Mouse (Mus musculus): ENCODE measurements around the gene Cetn2. TPM values are rescaled to one million over a fixed set of nuclear protein-coding genes. Genes with fewer than 3 reads are reported as not detected.

Cetn2 gene
- polyA plus RNA-seq (2012; rRNA removed) = 38.0 and 42.2 TPM in 2 replicates

GRCm38 (mm10) chrX:72917884-72918681, at the start of gene Cetn2, which contains the start of gene Nsdhl:
Cetn2 (minus strand) TSS chrX:72918411.
Nsdhl (plus strand) TSS chrX:72918557.

Other genes starting within 250 kb of the Cetn2 start
- gene Gabrq, start 93.2 kb downstream of the Cetn2 start, polyA plus RNA-seq (2012; rRNA removed) = 3.4 and 3.8 TPM in 2 replicates
- gene Nsdhl, start 146 bp upstream of the Cetn2 start, polyA plus RNA-seq (2012; rRNA removed) = 39.4 and 46.2 TPM in 2 replicates
- gene Zfp185, start 68.9 kb upstream of the Cetn2 start, polyA plus RNA-seq (2012; rRNA removed) = 1.7 and 6.1 TPM in 2 replicates
- 0.05 and 0.14 TPM in 2 replicates for gene Pnma5, start 118.7 kb upstream of the Cetn2 start, polyA plus RNA-seq (2012; rRNA removed)
- gene Pnma3, start 146.4 kb upstream of the Cetn2 start, polyA plus RNA-seq (2012; rRNA removed) = 12.2 and 12.7 TPM in 2 replicates
- gene Xlr4a, start 164.1 kb upstream of the Cetn2 start, polyA plus RNA-seq (2012; rRNA removed) = 0.81 and 0.97 TPM in 2 replicates
- 3.7 and 4.6 TPM in 2 replicates for gene Xlr3a, start 178.7 kb upstream of the Cetn2 start, polyA plus RNA-seq (2012; rRNA removed)
- 0.65 and 0.87 TPM in 2 replicates for gene Gm14685, start 198.6 kb upstream of the Cetn2 start, polyA plus RNA-seq (2012; rRNA removed)
- not detected in 2 replicates for gene Xlr5b, start 230.4 kb upstream of the Cetn2 start, polyA plus RNA-seq (2012; rRNA removed)
- 0.38 and 0.63 TPM in 2 replicates for gene DXBay18, start 231.0 kb upstream of the Cetn2 start, polyA plus RNA-seq (2012; rRNA removed)